Mouse (Mus musculus) monocyte, adult 5-6 weeks (primary cell): Measurements from ENCODE around the gene Plekhn1. TPM values are rescaled to one million over a fixed set of nuclear protein-coding genes. Genes with fewer than 3 reads are reported as not detected.
A peak's percentile ranks its signal among the peaks of the same experiment; 100 is the strongest.

Experiments
- ATAC-seq: fragments of 153-309, 156-312 bp; replicated peaks from 2 replicates; pipeline ENCODE4 v1.8.0; 2017; ENCODE audit warnings: mild to moderate bottlenecking; ENCODE audit not compliant: low TSS enrichment, insufficient number of reproducible peaks, severe bottlenecking, poor library complexity, low FRiP score
- total RNA-seq: library from RNA; stranded (forward); fragments of 200-1000, 200-491, 200-594 nt; gene quantifications from 3 replicates; pipeline ENCODE4 v1.2.3, GENCODE M21; 2017

Plekhn1 gene
- total RNA-seq, 1 experiment from 2014 or later = 17.1 TPM

GRCm38 (mm10) chr4:156217022-156217669 lies 17.5 kb downstream of the Plekhn1 start:
- ATAC-seq = no peak

- ATAC-seq = no peak
Observed at GRCm38 (mm10) chr4:156216196-156216595, 18.5 kb downstream of the Plekhn1 start.

GRCm38 (mm10) chr4:156215649-156216048 lies 19.0 kb downstream of the Plekhn1 start, which contains the start of gene Perm1:
TSS of gene Perm1 (plus strand) at chr4:156215868.
- no peak for ATAC-seq

GRCm38 (mm10) chr4:156213134-156213533 lies 21.5 kb downstream of the Plekhn1 start:
- no peak for ATAC-seq

GRCm38 (mm10) chr4:156209963-156210635 lies 24.6 kb downstream of the Plekhn1 start:
- ATAC-seq = no peak

- ATAC-seq = no peak
Observed at GRCm38 (mm10) chr4:156208872-156209271, 25.8 kb downstream of the Plekhn1 start.

GRCm38 (mm10) chr4:156203413-156204131 lies 31.1 kb downstream of the Plekhn1 start:
- ATAC-seq = no peak; the same call in 1 of the 2 replicates

- peak; percentile 65 for ATAC-seq
Observed at GRCm38 (mm10) chr4:156203001-156203412, 31.6 kb downstream of the Plekhn1 start, which contains the start of gene AW011738. TSS of gene AW011738 (plus strand) at chr4:156203304.

GRCm38 (mm10) chr4:156202462-156202893 lies 32.2 kb downstream of the Plekhn1 start:
- no peak for ATAC-seq

GRCm38 (mm10) chr4:156200623-156201475 lies 33.8 kb downstream of the Plekhn1 start, which contains the start of gene Isg15:
TSS of gene Isg15 (minus strand) at chr4:156200818.
- no peak for ATAC-seq

GRCm38 (mm10) chr4:156197829-156198205 lies 36.8 kb downstream of the Plekhn1 start:
- ATAC-seq = peak; percentile 81

- ATAC-seq = no peak
Observed at GRCm38 (mm10) chr4:156197131-156197828, 37.4 kb downstream of the Plekhn1 start, which contains the start of gene Agrn. TSS of gene Agrn (minus strand) at chr4:156197488.

GRCm38 (mm10) chr4:156195927-156196870 lies 38.5 kb downstream of the Plekhn1 start:
- no peak for ATAC-seq

- ATAC-seq = no peak
Observed at GRCm38 (mm10) chr4:156194346-156194745, 40.3 kb downstream of the Plekhn1 start.

- ATAC-seq = no peak
Observed at GRCm38 (mm10) chr4:156193906-156194305, 40.8 kb downstream of the Plekhn1 start.

GRCm38 (mm10) chr4:156193200-156193590 lies 41.5 kb downstream of the Plekhn1 start:
- ATAC-seq = no peak
